Mouse (Mus musculus) kidney, adult 2 months (tissue): ENCODE measurements around the gene Aldh1a7.

ENCODE experiments used
- CTCF ChIP-seq: fragments of 200-500 bp; conservative IDR thresholded peaks from 2 replicates; pipeline ENCODE4 v1.5.1; 2011; ENCODE audit warnings: low read depth, mild to moderate bottlenecking, control low read depth, low read length, moderate library complexity, mixed read lengths; ENCODE audit not compliant: insufficient read depth, insufficient read length
- POLR2A ChIP-seq: fragments of 200-500 bp; IDR thresholded peaks from one replicate; pipeline ENCODE4 v1.6.1; 2011; ENCODE audit warnings: low read depth, low read length, control low read depth

GRCm38 (mm10) chr19:20764214-20764613, 36.9 kb upstream of the Aldh1a7 start:
- TF ChIP-seq CTCF (peak; percentile 27; the same call in 1 of the 2 replicates), POLR2A (no peak)
